Mouse (Mus musculus) erythroblast, embryonic 14.5 days (primary cell): ENCODE results near the gene H2-DMb1.

Experiments used
- GATA1 ChIP-seq: IDR thresholded peaks from 2 replicates; pipeline ENCODE4 v1.6.1; 2012; ENCODE audit warnings: low read length, inconsistent platforms, mixed read lengths
- TAL1 ChIP-seq: IDR thresholded peaks from 3 replicates; pipeline ENCODE4 v1.6.1; 2012; ENCODE audit warnings: low read length, inconsistent platforms, mixed read lengths

DNA sequence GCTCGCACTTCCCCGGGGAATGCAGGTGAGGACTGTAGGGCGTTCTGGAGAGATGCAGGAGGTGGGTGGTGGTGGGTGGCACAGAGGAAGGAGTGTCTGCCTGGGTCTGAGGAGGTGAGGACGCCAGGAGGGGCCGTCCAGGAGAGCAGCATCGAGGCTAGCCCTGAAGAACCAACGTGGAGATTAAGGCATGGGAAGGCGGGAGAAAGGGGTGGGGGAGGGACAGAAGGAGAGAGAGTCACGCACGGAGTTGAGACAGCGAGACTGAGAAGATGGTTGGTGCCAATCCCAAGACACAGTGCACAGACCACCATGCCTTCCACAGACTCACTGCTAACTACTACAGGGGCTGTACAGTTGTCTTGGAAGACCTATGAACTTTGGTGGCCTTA is 45.6 kb downstream of the H2-DMb1 start:
- no peak for TF ChIP-seq GATA1
- TF ChIP-seq TAL1: no peak
